Mouse (Mus musculus): ENCODE measurements around the gene Tle6. TPM values are rescaled to one million over a fixed set of nuclear protein-coding genes. Genes with fewer than 3 reads are reported as not detected.

Gene Tle6
- polyA plus RNA-seq, 1 experiment from 2014 or later, result 17.1 TPM

- WGBS, result 61% methylated on average over 10 of the region's 10 CpGs
- ATAC-seq (ENCODE audit: low read depth) (no peak), DNase-seq (ENCODE audit: low spot score) (no peak)
- no peaks in the 10 kb centered on the region for H3K27me3 ChIP-seq (replicated peaks; ENCODE audit: control insufficient read depth, insufficient read depth, low read length)
- H3K4me2 ChIP-seq (ENCODE audit: low read depth, low read length), result peak overlapping the region; percentile 12; the same call in 1 of the 2 replicates
- peaks cover 10% of the 10 kb centered on the region for H3K4me1 ChIP-seq (ENCODE audit: control insufficient read depth, insufficient read depth, low read length)
- peak overlapping the region; percentile 20; the same call in 1 of the 2 replicates for H3K9ac ChIP-seq (ENCODE audit: low read depth, low read length)
- no peaks in the 10 kb centered on the region for H3K9me3 ChIP-seq (ENCODE audit: control insufficient read depth, low read length)
- no peak overlapping the region for H3K27ac ChIP-seq (replicated peaks; ENCODE audit: low read depth, low read length)
- H3K36me3 ChIP-seq (ENCODE audit: control insufficient read depth, insufficient read depth, low read length), result 0 out of 2 replicates have a peak, but pooled peaks cover 20% of the 10 kb centered on the region
- no peak overlapping the region for H3K4me3 ChIP-seq (ENCODE audit: low read depth, low read length)
These were observed 59.1 kb downstream of the Tle6 start for GRCm38 (mm10) chr10:81541803-81542202.

GRCm38 (mm10) chr10:81541363-81541762 lies 59.5 kb downstream of the Tle6 start:
- no peak overlapping the region for H3K4me3 ChIP-seq (ENCODE audit: low read depth, low read length)
- H3K9me3 ChIP-seq (ENCODE audit: control insufficient read depth, low read length), result no peaks in the 10 kb centered on the region
- 83% methylated on average over 5 of the region's 5 CpGs for WGBS
- ATAC-seq (ENCODE audit: low read depth), result no peak
- no peak overlapping the region for H3K4me2 ChIP-seq (ENCODE audit: low read depth, low read length)
- H3K27ac ChIP-seq (replicated peaks; ENCODE audit: low read depth, low read length), result no peak overlapping the region
- DNase-seq (ENCODE audit: low spot score), result no peak
- H3K36me3 ChIP-seq (ENCODE audit: control insufficient read depth, insufficient read depth, low read length), result 0 out of 2 replicates have a peak, but pooled peaks cover 20% of the 10 kb centered on the region
- H3K27me3 ChIP-seq (replicated peaks; ENCODE audit: control insufficient read depth, insufficient read depth, low read length), result no peaks in the 10 kb centered on the region
- peak overlapping the region; percentile 20; the same call in 1 of the 2 replicates for H3K9ac ChIP-seq (ENCODE audit: low read depth, low read length)
- H3K4me1 ChIP-seq (ENCODE audit: control insufficient read depth, insufficient read depth, low read length), result peaks cover 10% of the 10 kb centered on the region

Other genes starting within 250 kb of the Tle6 start
- 6.8 and 9.8 TPM in 2 replicates for gene Mfsd12, start 243.6 kb downstream of the Tle6 start, polyA plus RNA-seq (2014; fragmentation: Nextera tagmentation; extraction: Ambion mirVana)
- gene 4930404N11Rik, start 235.3 kb downstream of the Tle6 start, polyA plus RNA-seq (2014; fragmentation: Nextera tagmentation; extraction: Ambion mirVana), result 0.31 and 0.71 TPM in 2 replicates
- 69.5 and 90.1 TPM in 2 replicates for gene Fzr1, start 222.6 kb downstream of the Tle6 start, polyA plus RNA-seq (2014; fragmentation: Nextera tagmentation; extraction: Ambion mirVana)
- gene Dohh, start 216.6 kb downstream of the Tle6 start, polyA plus RNA-seq (2014; fragmentation: Nextera tagmentation; extraction: Ambion mirVana), result 61.4 and 67.1 TPM in 2 replicates
- gene Gm48551, start 216.6 kb downstream of the Tle6 start, polyA plus RNA-seq (2014; fragmentation: Nextera tagmentation; extraction: Ambion mirVana), result 2.4 and 2.6 TPM in 2 replicates
- 0.77 and 0.88 TPM in 2 replicates for gene Gm48552, start 212.1 kb downstream of the Tle6 start, polyA plus RNA-seq (2014; fragmentation: Nextera tagmentation; extraction: Ambion mirVana)
- gene Smim24, start 208.0 kb downstream of the Tle6 start, polyA plus RNA-seq (2014; fragmentation: Nextera tagmentation; extraction: Ambion mirVana), result 3.9 and 4.1 TPM in 2 replicates
- 100.0 and 103 TPM in 2 replicates for gene Nfic, start 145.4 kb downstream of the Tle6 start, polyA plus RNA-seq (2014; fragmentation: Nextera tagmentation; extraction: Ambion mirVana)
- 1.4 and 1.9 TPM in 2 replicates for gene Celf5, start 118.4 kb downstream of the Tle6 start, polyA plus RNA-seq (2014; fragmentation: Nextera tagmentation; extraction: Ambion mirVana)
- gene Ncln, start 104.7 kb downstream of the Tle6 start, polyA plus RNA-seq (2014; fragmentation: Nextera tagmentation; extraction: Ambion mirVana), result 64.7 and 82.4 TPM in 2 replicates
- gene S1pr4, start 100.9 kb downstream of the Tle6 start, polyA plus RNA-seq (2014; fragmentation: Nextera tagmentation; extraction: Ambion mirVana), result 0.65 and 0.73 TPM in 2 replicates
- 3.1 and 4.5 TPM in 2 replicates for gene Gna15, start 76.8 kb downstream of the Tle6 start, polyA plus RNA-seq (2014; fragmentation: Nextera tagmentation; extraction: Ambion mirVana)
- 87.7 and 88.4 TPM in 2 replicates for gene Gna11, start 55.9 kb downstream of the Tle6 start, polyA plus RNA-seq (2014; fragmentation: Nextera tagmentation; extraction: Ambion mirVana)
- gene Aes, start 41.6 kb downstream of the Tle6 start, polyA plus RNA-seq (2014; fragmentation: Nextera tagmentation; extraction: Ambion mirVana), result 387 and 412 TPM in 2 replicates
- 30.2 and 39.4 TPM in 2 replicates for gene Tle2, start 26.5 kb downstream of the Tle6 start, polyA plus RNA-seq (2014; fragmentation: Nextera tagmentation; extraction: Ambion mirVana)
- gene BC025920, start 5.2 kb upstream of the Tle6 start, polyA plus RNA-seq (2014; fragmentation: Nextera tagmentation; extraction: Ambion mirVana), result 0.20 and 0.61 TPM in 2 replicates
- 24.4 and 29.0 TPM in 2 replicates for gene Sirt6, start 26.7 kb upstream of the Tle6 start, polyA plus RNA-seq (2014; fragmentation: Nextera tagmentation; extraction: Ambion mirVana)
- 7.2 and 7.3 TPM in 2 replicates for gene Ankrd24, start 27.5 kb upstream of the Tle6 start, polyA plus RNA-seq (2014; fragmentation: Nextera tagmentation; extraction: Ambion mirVana)
- gene Gm10778, start 48.0 kb upstream of the Tle6 start, polyA plus RNA-seq (2014; fragmentation: Nextera tagmentation; extraction: Ambion mirVana), result 3.3 and 3.7 TPM in 2 replicates
- gene Zfp433, start 103.8 kb upstream of the Tle6 start, polyA plus RNA-seq (2014; fragmentation: Nextera tagmentation; extraction: Ambion mirVana), result 13.1 and 16.2 TPM in 2 replicates
- 9.9 and 10.2 TPM in 2 replicates for gene Gm3055, start 170.1 kb upstream of the Tle6 start, polyA plus RNA-seq (2014; fragmentation: Nextera tagmentation; extraction: Ambion mirVana)
- 2.1 and 2.8 TPM in 2 replicates for gene Gm4767, start 211.1 kb upstream of the Tle6 start, polyA plus RNA-seq (2014; fragmentation: Nextera tagmentation; extraction: Ambion mirVana)

All from embryonic facial prominence, embryonic 14.5 days (tissue).